In the genomic region with DNA sequence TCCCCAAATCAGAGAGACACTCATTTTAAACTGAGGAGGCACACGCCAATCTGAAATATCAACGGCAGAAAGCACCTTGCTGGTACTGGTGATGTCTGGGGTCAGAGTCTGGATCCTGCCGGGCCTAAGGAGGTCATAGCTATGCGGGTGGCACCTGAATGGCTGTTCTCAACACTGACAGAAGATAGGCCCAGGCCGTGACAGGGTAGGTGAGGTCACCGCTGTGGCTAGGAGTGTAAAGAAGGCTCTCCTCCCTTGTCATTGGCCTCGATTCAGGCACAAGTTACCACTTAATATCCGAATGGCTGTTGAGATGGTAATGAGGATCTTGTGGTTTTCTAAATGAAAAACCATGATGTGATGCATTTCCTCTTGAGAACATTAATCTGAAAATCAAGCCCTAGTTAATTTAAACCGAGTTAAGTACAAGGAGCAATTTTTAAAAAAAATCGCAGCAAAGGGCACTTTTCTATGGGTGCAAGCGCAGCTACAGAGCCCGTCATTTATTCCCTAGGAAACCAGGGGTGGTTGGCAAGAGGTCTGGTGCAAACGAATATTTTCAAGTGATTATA, we compare ENCODE assay signal across 21 mouse cellular contexts.
A peak's percentile ranks its signal among the peaks of the same experiment; 100 is the strongest.
DNase-seq lines count a peak whose midpoint lies in the region; ATAC-seq lines count a peak whose summit lies in the region.
"Had no signal": no experiment of that assay in that cellular context is flagged by ENCODE, and none has a peak within 500 bp of the region (broad histone marks: within the 10 kb centered on the region; RNA-seq: fewer than 3 reads in every experiment).

No protein-coding gene starts in this region.

- no peak overlapping the region for H3K4me3 ChIP-seq in embryonic facial prominence, embryonic 13.5 days
- no peak overlapping the region for H3K4me3 ChIP-seq in embryonic facial prominence, embryonic 10.5 days
- H3K4me3 ChIP-seq in midbrain, embryonic 13.5 days (replicated peaks), result no peak overlapping the region
- H3K4me3 ChIP-seq in midbrain, embryonic 10.5 days, result no peak overlapping the region
- H3K4me3 ChIP-seq in forebrain, embryonic 10.5 days, result no peak overlapping the region
- H3K4me3 ChIP-seq: forebrain, embryonic 12.5 days; heart, embryonic 10.5 days; hindbrain, embryonic 12.5 days had no signal

- H3K9ac ChIP-seq in embryonic facial prominence, embryonic 13.5 days, result no peak overlapping the region
- no peak overlapping the region for H3K9ac ChIP-seq in midbrain, embryonic 13.5 days (replicated peaks)
- H3K9ac ChIP-seq: forebrain, embryonic 12.5 days; hindbrain, embryonic 12.5 days had no signal

- H3K27me3 ChIP-seq in embryonic facial prominence, embryonic 13.5 days, result no peaks in the 10 kb centered on the region
- H3K27me3 ChIP-seq in embryonic facial prominence, embryonic 10.5 days (replicated peaks; ENCODE audit: low read depth, poor library complexity, severe bottlenecking), result no peaks in the 10 kb centered on the region
- no peaks in the 10 kb centered on the region for H3K27me3 ChIP-seq in midbrain, embryonic 13.5 days
- no peaks in the 10 kb centered on the region for H3K27me3 ChIP-seq in midbrain, embryonic 10.5 days (ENCODE audit: low read depth, poor library complexity, severe bottlenecking)
- H3K27me3 ChIP-seq in forebrain, embryonic 10.5 days (ENCODE audit: poor library complexity, severe bottlenecking), result no peaks in the 10 kb centered on the region
- H3K27me3 ChIP-seq: forebrain, embryonic 12.5 days; hindbrain, embryonic 12.5 days; Patski had no signal

- H3K36me3 ChIP-seq in embryonic facial prominence, embryonic 13.5 days, result no peaks in the 10 kb centered on the region
- no peaks in the 10 kb centered on the region for H3K36me3 ChIP-seq in embryonic facial prominence, embryonic 10.5 days (replicated peaks)
- H3K36me3 ChIP-seq in midbrain, embryonic 13.5 days, result no peaks in the 10 kb centered on the region
- no peaks in the 10 kb centered on the region for H3K36me3 ChIP-seq in midbrain, embryonic 10.5 days
- no peaks in the 10 kb centered on the region for H3K36me3 ChIP-seq in forebrain, embryonic 10.5 days (replicated peaks)
- H3K36me3 ChIP-seq: forebrain, embryonic 12.5 days; heart, embryonic 10.5 days; hindbrain, embryonic 12.5 days had no signal

- no peaks in the 10 kb centered on the region for H3K4me1 ChIP-seq in embryonic facial prominence, embryonic 13.5 days
- H3K4me1 ChIP-seq in embryonic facial prominence, embryonic 10.5 days, result no peaks in the 10 kb centered on the region
- H3K4me1 ChIP-seq in midbrain, embryonic 13.5 days (replicated peaks), result 0 out of 2 replicates have a peak, but pooled peaks cover 2% of the 10 kb centered on the region
- no peaks in the 10 kb centered on the region for H3K4me1 ChIP-seq in midbrain, embryonic 10.5 days
- no peaks in the 10 kb centered on the region for H3K4me1 ChIP-seq in forebrain, embryonic 10.5 days
- H3K4me1 ChIP-seq: forebrain, embryonic 12.5 days; heart, embryonic 10.5 days; hindbrain, embryonic 12.5 days had no signal

- H3K4me2 ChIP-seq in embryonic facial prominence, embryonic 13.5 days, result 0 out of 2 replicates have a peak overlapping the region, but pooled peaks have one; percentile 2
- H3K4me2 ChIP-seq in midbrain, embryonic 13.5 days (replicated peaks), result no peak overlapping the region
- H3K4me2 ChIP-seq: forebrain, embryonic 12.5 days; hindbrain, embryonic 12.5 days had no signal

- ATAC-seq in embryonic facial prominence, embryonic 13.5 days (ENCODE audit: insufficient number of reproducible peaks, insufficient read depth, low FRiP score, low TSS enrichment, low read depth), result no peak
- 0 out of 2 replicates have a peak, but pooled peaks have one; percentile 43 for ATAC-seq in midbrain, embryonic 13.5 days
- ATAC-seq: forebrain, embryonic 16.5 days; hindbrain, embryonic 16.5 days; Patski had no signal

- no peak overlapping the region for H3K27ac ChIP-seq in embryonic facial prominence, embryonic 13.5 days
- no peak overlapping the region for H3K27ac ChIP-seq in embryonic facial prominence, embryonic 10.5 days (replicated peaks)
- no peak overlapping the region for H3K27ac ChIP-seq in midbrain, embryonic 13.5 days
- H3K27ac ChIP-seq in midbrain, embryonic 10.5 days (replicated peaks), result no peak overlapping the region
- no peak overlapping the region for H3K27ac ChIP-seq in forebrain, embryonic 10.5 days
- H3K27ac ChIP-seq: forebrain, embryonic 12.5 days; heart, embryonic 10.5 days; hindbrain, embryonic 12.5 days had no signal

- H3K9me3 ChIP-seq in embryonic facial prominence, embryonic 13.5 days, result no peaks in the 10 kb centered on the region
- H3K9me3 ChIP-seq in embryonic facial prominence, embryonic 10.5 days, result no peaks in the 10 kb centered on the region
- H3K9me3 ChIP-seq in midbrain, embryonic 13.5 days, result no peaks in the 10 kb centered on the region
- H3K9me3 ChIP-seq in midbrain, embryonic 10.5 days (replicated peaks), result no peaks in the 10 kb centered on the region
- H3K9me3 ChIP-seq in forebrain, embryonic 10.5 days, result no peaks in the 10 kb centered on the region
- H3K9me3 ChIP-seq: forebrain, embryonic 12.5 days; heart, embryonic 10.5 days; hindbrain, embryonic 12.5 days had no signal

- DNase-seq in embryonic facial prominence, embryonic 10.5 days (ENCODE audit: low spot score), result no peak
- peak; percentile 76 for DNase-seq in kidney, adult 9 months
- no peak for DNase-seq in kidney, postnatal 10 days
- no peak for DNase-seq in midbrain, embryonic 10.5 days (ENCODE audit: low spot score)
- DNase-seq in forebrain, embryonic 10.5 days (ENCODE audit: extremely low spot score, low spot score), result no peak
- DNase-seq: adrenal gland, postnatal 14 days; cerebellum, adult 18-20 months; cerebellum, adult 9-11 months; cerebellum, postnatal 36 days; gastrocnemius, postnatal 10 days; heart, adult 18-20 months; heart, postnatal 10 days; heart, postnatal 4 days had no signal

- WGBS in embryonic facial prominence, embryonic 13.5 days, result 77% methylated on average over 13 of the region's 13 CpGs
- 86% methylated on average over 13 of the region's 13 CpGs for WGBS in embryonic facial prominence, embryonic 10.5 days
- 83% methylated on average over 13 of the region's 13 CpGs for whole genome bisulfite sequencing in midbrain, embryonic 13.5 days
- WGBS in midbrain, embryonic 10.5 days, result 88% methylated on average over 13 of the region's 13 CpGs
- WGBS in forebrain, embryonic 10.5 days, result 89% methylated on average over 13 of the region's 13 CpGs
